In genomic region chr14:30870206-30871147, GRCm38 (mm10) we compare ENCODE assay signal across 10 mouse cellular contexts. TPM values are rescaled to one million over a fixed set of nuclear protein-coding genes. Genes with fewer than 3 reads are reported as not detected.
DNase-seq lines count a peak whose midpoint lies in the region; ATAC-seq and TF ChIP-seq lines count a peak whose summit lies in the region.
"Had no signal": no experiment of that assay in that cellular context is flagged by ENCODE, and none has a peak within 500 bp of the region (broad histone marks: within the 10 kb centered on the region; RNA-seq: fewer than 3 reads in every experiment).

No protein-coding gene starts in this region.

- peak overlapping the region; percentile 55 for H3K27ac ChIP-seq in cortical plate, adult 2 months (ENCODE audit: insufficient read depth, low read length)
- peak overlapping the region; percentile 80 for H3K27ac ChIP-seq in heart, embryonic 16.5 days (ENCODE audit: low read length)
- peak overlapping the region; percentile 70 for H3K27ac ChIP-seq in liver, embryonic 11.5 days (ENCODE audit: low read depth, low read length)
- H3K27ac ChIP-seq: neural tube, embryonic 13.5 days had no signal

- H3K4me2 ChIP-seq in heart, embryonic 16.5 days (ENCODE audit: low read depth, low read length): peak overlapping the region; percentile 4; the same call in 1 of the 2 replicates
- no peak overlapping the region; the same call in 1 of the 2 replicates for H3K4me2 ChIP-seq in liver, embryonic 11.5 days
- H3K4me2 ChIP-seq: neural tube, embryonic 13.5 days had no signal

- no peak for TF ChIP-seq CTCF in cortical plate, adult 2 months (IDR thresholded peaks at IDR 0.05; ENCODE audit: extremely low read depth, insufficient read depth, low read length)

- H3K4me3 ChIP-seq in cortical plate, adult 2 months (ENCODE audit: insufficient read depth, low read length): no peak overlapping the region
- H3K4me3 ChIP-seq in heart, embryonic 16.5 days (ENCODE audit: low read length): no peak overlapping the region
- H3K4me3 ChIP-seq in liver, embryonic 11.5 days (ENCODE audit: low read depth, low read length): no peak overlapping the region
- H3K4me3 ChIP-seq: neural tube, embryonic 13.5 days had no signal

- 58% methylated on average over 25 of the region's 25 CpGs for WGBS in heart, embryonic 16.5 days
- 70% methylated on average over 25 of the region's 25 CpGs for WGBS in liver, embryonic 11.5 days

- ATAC-seq in heart, embryonic 16.5 days (replicated peaks; ENCODE audit: extremely low read depth, insufficient read depth, low FRiP score): no peak; the same call in 1 of the 2 replicates
- no peak for ATAC-seq in liver, embryonic 11.5 days (replicated peaks; ENCODE audit: low FRiP score)
- ATAC-seq in activated CD4-positive, CD25-positive, alpha-beta regulatory T cell, adult 4 months: no peak

- no peaks in the 10 kb centered on the region for H3K27me3 ChIP-seq in heart, embryonic 16.5 days (ENCODE audit: control insufficient read depth, insufficient read depth, low read length)
- H3K27me3 ChIP-seq in liver, embryonic 11.5 days (replicated peaks; ENCODE audit: control insufficient read depth, insufficient read depth, low read length): no peaks in the 10 kb centered on the region
- H3K27me3 ChIP-seq: neural tube, embryonic 13.5 days had no signal

- peak overlapping the region; percentile 15 for H3K9ac ChIP-seq in heart, embryonic 16.5 days (ENCODE audit: low read length)
- H3K9ac ChIP-seq in liver, embryonic 11.5 days (ENCODE audit: low read depth, low read length): 0 out of 2 replicates have a peak overlapping the region, but pooled peaks have one; percentile 15
- H3K9ac ChIP-seq: neural tube, embryonic 13.5 days had no signal

- H3K4me1 ChIP-seq in cortical plate, adult 2 months (ENCODE audit: control insufficient read depth, insufficient read depth, low read length): peaks cover 6% of the 10 kb centered on the region; the same call in 1 of the 2 replicates
- peaks cover 15% of the 10 kb centered on the region for H3K4me1 ChIP-seq in heart, embryonic 16.5 days (ENCODE audit: control insufficient read depth, insufficient read depth, low read length)
- H3K4me1 ChIP-seq in liver, embryonic 11.5 days (replicated peaks; ENCODE audit: control insufficient read depth, insufficient read depth, low read length): peaks cover 32% of the 10 kb centered on the region
- H3K4me1 ChIP-seq: neural tube, embryonic 13.5 days had no signal

- TF ChIP-seq POLR2A in cortical plate, adult 2 months (IDR thresholded peaks at IDR 0.05; ENCODE audit: extremely low read depth, insufficient read depth, low read length): no peak

- DNase-seq in adipocyte (ENCODE audit: low spot score): peak; percentile 65
- no peak for DNase-seq in liver, embryonic 11.5 days (ENCODE audit: low spot score)
- no peak for DNase-seq in thymus, postnatal 4 days
- no peak for DNase-seq in spleen, adult 18-20 months
- no peak for DNase-seq in adrenal gland, postnatal 25 days
- DNase-seq: thymus, adult 18-20 months had no signal

- H3K9me3 ChIP-seq in heart, embryonic 16.5 days (replicated peaks; ENCODE audit: control insufficient read depth, low read length): no peaks in the 10 kb centered on the region
- no peaks in the 10 kb centered on the region for H3K9me3 ChIP-seq in liver, embryonic 11.5 days (ENCODE audit: control insufficient read depth, low read length)
- H3K9me3 ChIP-seq: neural tube, embryonic 13.5 days had no signal

- peaks cover 3% of the 10 kb centered on the region; the same call in 1 of the 2 replicates for H3K36me3 ChIP-seq in heart, embryonic 16.5 days (ENCODE audit: control insufficient read depth, insufficient read depth)
- H3K36me3 ChIP-seq in liver, embryonic 11.5 days (ENCODE audit: control insufficient read depth, insufficient read depth, low read length): peaks cover 6% of the 10 kb centered on the region; the same call in 1 of the 2 replicates

RNA-seq across cellular contexts. Expression of gene Mustn1, which starts 8.5 kb away (rescaled TPM):
- 2.5 and 3.0 TPM in 2 replicates for polyA plus RNA-seq in cortical plate, adult 2 months (2012; rRNA removed)
- polyA plus RNA-seq in heart, embryonic 16.5 days (2015; fragmentation: Nextera tagmentation; extraction: Ambion mirVana): 4.6 and 5.6 TPM in 2 replicates
- polyA plus RNA-seq in liver, embryonic 11.5 days (2014; fragmentation: Nextera tagmentation; extraction: Ambion mirVana): 0.25 and 0.45 TPM in 2 replicates
- total RNA-seq in adrenal gland, postnatal 25 days (2021): 2.5 and 3.3 TPM in 2 replicates
- 1 to 10 TPM in 1 of 2 experiments, under 1 TPM in 1; 0.68 to 1.8 TPM for polyA plus RNA-seq in activated CD4-positive, CD25-positive, alpha-beta regulatory T cell, adult 4 months (2017; shearing (Covaris generic))

RNA-seq across cellular contexts. Expression of gene Itih4, which starts 15.8 kb away (rescaled TPM):
- polyA plus RNA-seq in cortical plate, adult 2 months (2012; rRNA removed): 0.04 and 0.09 TPM in 2 replicates
- polyA plus RNA-seq in heart, embryonic 16.5 days (2015; fragmentation: Nextera tagmentation; extraction: Ambion mirVana): 0.38 and 0.41 TPM in 2 replicates
- polyA plus RNA-seq in liver, embryonic 11.5 days (2014; fragmentation: Nextera tagmentation; extraction: Ambion mirVana): 3.4 and 4.4 TPM in 2 replicates
- total RNA-seq in adrenal gland, postnatal 25 days (2021): 0.46 and 17.5 TPM in 2 replicates
- polyA plus RNA-seq in activated CD4-positive, CD25-positive, alpha-beta regulatory T cell, adult 4 months (2017; shearing (Covaris generic)): not detected
- polyA plus RNA-seq: neural tube, embryonic 13.5 days had no signal

RNA-seq across cellular contexts. Expression of gene Tmem110, which starts 45.1 kb away (rescaled TPM):
- 36.5 and 38.4 TPM in 2 replicates for polyA plus RNA-seq in cortical plate, adult 2 months (2012; rRNA removed)
- 13.2 and 15.0 TPM in 2 replicates for polyA plus RNA-seq in heart, embryonic 16.5 days (2015; fragmentation: Nextera tagmentation; extraction: Ambion mirVana)
- 22.6 and 26.1 TPM in 2 replicates for polyA plus RNA-seq in liver, embryonic 11.5 days (2014; fragmentation: Nextera tagmentation; extraction: Ambion mirVana)
- 15.4 and 27.1 TPM in 2 replicates for total RNA-seq in adrenal gland, postnatal 25 days (2021)
- polyA plus RNA-seq in activated CD4-positive, CD25-positive, alpha-beta regulatory T cell, adult 4 months (2017; shearing (Covaris generic)): 1 to 10 TPM; 4.9 to 5.7 TPM

RNA-seq across cellular contexts. Expression of gene Itih3, which starts 53.1 kb away (rescaled TPM):
- polyA plus RNA-seq in cortical plate, adult 2 months (2012; rRNA removed): 33.1 and 33.5 TPM in 2 replicates
- 1.1 and 1.5 TPM in 2 replicates for polyA plus RNA-seq in heart, embryonic 16.5 days (2015; fragmentation: Nextera tagmentation; extraction: Ambion mirVana)
- 57.8 and 64.8 TPM in 2 replicates for polyA plus RNA-seq in liver, embryonic 11.5 days (2014; fragmentation: Nextera tagmentation; extraction: Ambion mirVana)
- 0.30 and 5.2 TPM in 2 replicates for total RNA-seq in adrenal gland, postnatal 25 days (2021)
- polyA plus RNA-seq in activated CD4-positive, CD25-positive, alpha-beta regulatory T cell, adult 4 months (2017; shearing (Covaris generic)): not detected
